Comparison of ENCODE assay signal across 18 mouse cellular contexts in the genomic region with DNA sequence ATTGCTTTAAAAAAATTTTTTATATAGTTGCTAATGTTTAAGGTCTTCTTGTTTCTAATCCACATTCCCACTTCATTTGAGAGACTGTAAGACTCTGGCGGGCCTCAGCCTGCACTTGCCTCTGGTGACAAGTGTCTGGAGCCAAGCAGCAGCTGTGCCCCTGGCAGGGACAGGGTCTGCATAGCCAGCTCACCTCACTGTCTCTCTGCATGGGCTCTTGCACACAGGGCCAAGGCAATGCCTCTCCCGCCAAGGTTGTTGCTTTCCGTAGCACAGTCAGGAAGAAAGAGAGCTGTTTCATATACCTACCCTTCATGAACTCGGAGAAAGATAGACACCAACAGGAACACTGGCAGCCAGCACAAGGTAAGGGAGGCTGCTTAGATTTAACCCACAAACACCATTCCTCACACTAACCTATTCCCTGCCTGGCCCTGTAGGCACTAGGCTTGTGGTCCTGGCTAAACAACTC.
DNase-seq lines count a peak whose midpoint lies in the region; ATAC-seq and TF ChIP-seq lines count a peak whose summit lies in the region.
"Had no signal": no experiment of that assay in that cellular context is flagged by ENCODE, and none has a peak within 500 bp of the region (broad histone marks: within the 10 kb centered on the region; RNA-seq: fewer than 3 reads in every experiment).

No protein-coding gene starts in this region.

- peaks cover 13% of the 10 kb centered on the region for H3K4me1 ChIP-seq in forebrain, embryonic 15.5 days
- 0 out of 2 replicates have a peak, but pooled peaks cover 3% of the 10 kb centered on the region for H3K4me1 ChIP-seq in forebrain, embryonic 10.5 days
- peaks cover 10% of the 10 kb centered on the region for H3K4me1 ChIP-seq in hindbrain, embryonic 16.5 days (ENCODE audit: control insufficient read depth, insufficient read depth, low read depth, low read length)
- H3K4me1 ChIP-seq in hindbrain, embryonic 10.5 days (replicated peaks): peaks cover 3% of the 10 kb centered on the region; the same call in 1 of the 2 replicates
- H3K4me1 ChIP-seq in forebrain, postnatal 0 days (ENCODE audit: insufficient read depth): no peaks in the 10 kb centered on the region; the same call in none of the 2 replicates
- H3K4me1 ChIP-seq: neural tube, embryonic 13.5 days had no signal

- DNase-seq in forebrain, embryonic 10.5 days (ENCODE audit: extremely low spot score, low spot score): no peak
- no peak for DNase-seq in hindbrain, embryonic 10.5 days (ENCODE audit: low spot score)
- peak; percentile 70 for DNase-seq in brain, embryonic 14.5 days (ENCODE audit: low read depth)
- no peak for DNase-seq in forebrain, postnatal 0 days
- no peak for DNase-seq in layer of hippocampus, postnatal 36 days
- DNase-seq: adrenal gland, postnatal 14 days; cerebellum, postnatal 36 days; gastrocnemius, postnatal 10 days; kidney, adult 8-10 months; kidney, postnatal 25 days; liver; liver, postnatal 0 days; right cerebral cortex, postnatal 14 days had no signal

- H3K4me2 ChIP-seq in forebrain, embryonic 15.5 days (replicated peaks): no peak overlapping the region
- no peak overlapping the region for H3K4me2 ChIP-seq in hindbrain, embryonic 16.5 days (ENCODE audit: low read length)
- H3K4me2 ChIP-seq in forebrain, postnatal 0 days (ENCODE audit: low read depth): no peak overlapping the region
- H3K4me2 ChIP-seq: neural tube, embryonic 13.5 days had no signal

- no peak for TF ChIP-seq POLR2A in brain, embryonic 14.5 days (IDR thresholded peaks at IDR 0.05; ENCODE audit: borderline replicate concordance, extremely low read depth, insufficient read depth, insufficient read length, poor library complexity, severe bottlenecking)

- no peak overlapping the region for H3K4me3 ChIP-seq in forebrain, embryonic 15.5 days
- H3K4me3 ChIP-seq in forebrain, embryonic 10.5 days: no peak overlapping the region
- no peak overlapping the region for H3K4me3 ChIP-seq in hindbrain, embryonic 16.5 days (ENCODE audit: low read length)
- H3K4me3 ChIP-seq in hindbrain, embryonic 10.5 days: no peak overlapping the region
- no peak overlapping the region for H3K4me3 ChIP-seq in forebrain, postnatal 0 days (ENCODE audit: low read depth, low read length)
- H3K4me3 ChIP-seq: neural tube, embryonic 13.5 days had no signal

- H3K9me3 ChIP-seq in forebrain, embryonic 15.5 days: no peaks in the 10 kb centered on the region
- H3K9me3 ChIP-seq in forebrain, embryonic 10.5 days: no peaks in the 10 kb centered on the region
- no peaks in the 10 kb centered on the region for H3K9me3 ChIP-seq in hindbrain, embryonic 16.5 days (ENCODE audit: control insufficient read depth, low read length)
- H3K9me3 ChIP-seq in hindbrain, embryonic 10.5 days: no peaks in the 10 kb centered on the region
- H3K9me3 ChIP-seq in forebrain, postnatal 0 days (ENCODE audit: low read length): no peaks in the 10 kb centered on the region
- H3K9me3 ChIP-seq: neural tube, embryonic 13.5 days had no signal

- WGBS in forebrain, embryonic 15.5 days: 70% methylated on average over 4 of the region's 4 CpGs
- WGBS in forebrain, embryonic 10.5 days: 86% methylated on average over 4 of the region's 4 CpGs
- 67% methylated on average over 4 of the region's 4 CpGs for WGBS in hindbrain, embryonic 16.5 days
- WGBS in hindbrain, embryonic 10.5 days: 88% methylated on average over 4 of the region's 4 CpGs
- 57% methylated on average over 4 of the region's 4 CpGs for WGBS in forebrain, postnatal 0 days

- TF ChIP-seq CTCF in brain, embryonic 14.5 days (IDR thresholded peaks at IDR 0.05; ENCODE audit: borderline replicate concordance, extremely low read depth, insufficient read depth, insufficient read length): no peak
- TF ChIP-seq CTCF in forebrain, postnatal 0 days (IDR thresholded peaks at IDR 0.05; ENCODE audit: low read depth): no peak

- H3K36me3 ChIP-seq in forebrain, embryonic 15.5 days: no peaks in the 10 kb centered on the region
- H3K36me3 ChIP-seq in forebrain, embryonic 10.5 days (replicated peaks): no peaks in the 10 kb centered on the region
- no peaks in the 10 kb centered on the region for H3K36me3 ChIP-seq in hindbrain, embryonic 16.5 days (ENCODE audit: control insufficient read depth, insufficient read depth, low read length)
- no peaks in the 10 kb centered on the region for H3K36me3 ChIP-seq in hindbrain, embryonic 10.5 days
- H3K36me3 ChIP-seq in forebrain, postnatal 0 days (ENCODE audit: insufficient read depth): no peaks in the 10 kb centered on the region
- H3K36me3 ChIP-seq: neural tube, embryonic 13.5 days had no signal

- ATAC-seq in forebrain, embryonic 15.5 days (replicated peaks): peak; percentile 41; the same call in 1 of the 2 replicates
- ATAC-seq in hindbrain, embryonic 16.5 days: peak; percentile 78; the same call in 1 of the 2 replicates
- ATAC-seq in forebrain, postnatal 0 days: 0 out of 2 replicates have a peak, but pooled peaks have one; percentile 32
- ATAC-seq: activated CD4-positive, CD25-positive, alpha-beta regulatory T cell, adult 4 months; liver, postnatal 0 days; Patski had no signal

- H3K9ac ChIP-seq in forebrain, embryonic 15.5 days (replicated peaks): no peak overlapping the region
- no peak overlapping the region for H3K9ac ChIP-seq in hindbrain, embryonic 16.5 days (ENCODE audit: low read depth, low read length)
- H3K9ac ChIP-seq in forebrain, postnatal 0 days: no peak overlapping the region
- H3K9ac ChIP-seq: liver, postnatal 0 days; neural tube, embryonic 13.5 days had no signal

- H3K27me3 ChIP-seq in forebrain, embryonic 15.5 days: no peaks in the 10 kb centered on the region
- no peaks in the 10 kb centered on the region; the same call in 1 of the 2 replicates for H3K27me3 ChIP-seq in forebrain, embryonic 10.5 days (ENCODE audit: poor library complexity, severe bottlenecking)
- no peaks in the 10 kb centered on the region for H3K27me3 ChIP-seq in hindbrain, embryonic 16.5 days (replicated peaks; ENCODE audit: control insufficient read depth, insufficient read depth, low read length)
- peaks cover 10% of the 10 kb centered on the region for H3K27me3 ChIP-seq in hindbrain, embryonic 10.5 days (ENCODE audit: insufficient read depth, poor library complexity, severe bottlenecking)
- H3K27me3 ChIP-seq in forebrain, postnatal 0 days (ENCODE audit: insufficient read depth, low read length): no peaks in the 10 kb centered on the region
- H3K27me3 ChIP-seq: neural tube, embryonic 13.5 days; Patski had no signal

- H3K27ac ChIP-seq in forebrain, embryonic 15.5 days (replicated peaks): peak overlapping the region; percentile 56
- no peak overlapping the region for H3K27ac ChIP-seq in forebrain, embryonic 10.5 days
- H3K27ac ChIP-seq in hindbrain, embryonic 16.5 days (ENCODE audit: low read depth, low read length): peak overlapping the region; percentile 49
- no peak overlapping the region for H3K27ac ChIP-seq in hindbrain, embryonic 10.5 days
- no peak overlapping the region for H3K27ac ChIP-seq in forebrain, postnatal 0 days (ENCODE audit: low read depth, low read length)
- H3K27ac ChIP-seq: neural tube, embryonic 13.5 days had no signal

Comparison
In these comparisons a context has a peak if more than half of its experiments do, and no peak if none do; other contexts are left out.
1. H3K27ac ChIP-seq: peak in forebrain, embryonic 15.5 days (single experiment) and hindbrain, embryonic 16.5 days (single experiment); none in forebrain, embryonic 10.5 days (single experiment), hindbrain, embryonic 10.5 days (single experiment) and forebrain, postnatal 0 days (single experiment).
2. Peak in every context shown above with its lines, with median percentiles within 50 percentile points of each other: ATAC-seq.